Mouse (Mus musculus): Measurements from ENCODE around the gene Utp4. TPM values are rescaled to one million over a fixed set of nuclear protein-coding genes. Genes with fewer than 3 reads are reported as not detected.

The Utp4 gene
- total RNA-seq (2012; rRNA removed) (165 and 174 TPM in 2 replicates), polyA plus RNA-seq (2012; ENCODE audit: insufficient read depth in 1 of 2, insufficient read length in 2 of 2, low read depth in 1 of 2, low replicate concordance in 2 of 2, missing spikeins in 1 of 2) (100 to 1,000 TPM; 123 to 218 TPM)

GRCm38 (mm10) chr8:106893481-106894156 lies at the start of gene Utp4:
Utp4 (plus strand) TSS chr8:106893636.
- Histone ChIP-seq H3K9ac (ENCODE audit: control insufficient read depth, low read depth, low read length, poor library complexity, severe bottlenecking) (peak within 1 kb of the TSS; percentile 95), H3K79me2 (ENCODE audit: control insufficient read depth, insufficient read depth, low read length, poor library complexity) (peaks cover 70% of the 10 kb centered on the region), H3K27me3 (ENCODE audit: control insufficient read depth in 1 of 2, insufficient read depth in 2 of 2, low read length in 2 of 2) (no peaks in the 10 kb centered on the region), H3K27ac (ENCODE audit: control insufficient read depth, low read depth, low read length) (peak within 1 kb of the TSS; percentile 88), H3K4me3 (ENCODE audit: control insufficient read depth in 1 of 2, insufficient read depth in 1 of 2, low read depth in 2 of 2, low read length in 2 of 2) (peak within 1 kb of the TSS; percentile 74 to 98), H3K36me3 (ENCODE audit: control insufficient read depth in 1 of 2, insufficient read depth in 2 of 2, low read length in 2 of 2) (peaks cover 26 to 38% of the 10 kb centered on the region in 2 experiments), H3K9me3 (replicated peaks; ENCODE audit: insufficient read depth, low read length) (no peaks in the 10 kb centered on the region), H3K4me1 (ENCODE audit: control insufficient read depth in 1 of 2, insufficient read depth in 2 of 2, low read length in 2 of 2) (peaks cover 8 to 12% of the 10 kb centered on the region in 2 experiments)
- peak; percentile 90 for DNase-seq (ENCODE audit: low read depth, low spot score)
- TF ChIP-seq NRF1 (IDR thresholded peaks at IDR 0.05; ENCODE audit: insufficient read depth, low read depth, low read length, poor library complexity, severe bottlenecking) (peak; percentile 78), TAL1 (IDR thresholded peaks at IDR 0.05; ENCODE audit: low read length) (no peak), GATA1 (IDR thresholded peaks at IDR 0.05; ENCODE audit: low read depth, low read length) (no peak), SIN3A (IDR thresholded peaks at IDR 0.05; ENCODE audit: low read length) (peak; percentile 74; the same call in 1 of the 2 replicates), E2F4 (IDR thresholded peaks at IDR 0.05; ENCODE audit: borderline replicate concordance, low read depth, low read length) (no peak), HCFC1 (IDR thresholded peaks at IDR 0.05; ENCODE audit: low read depth, low read length) (peak; percentile 84), POLR2AphosphoS5 (IDR thresholded peaks at IDR 0.05; ENCODE audit: borderline replicate concordance, low read depth, low read length) (no peak), POLR2AphosphoS2 (IDR thresholded peaks at IDR 0.05; ENCODE audit: low read length) (peak; percentile 94), POLR2A (IDR thresholded peaks at IDR 0.05; ENCODE audit: control insufficient read depth in 1 of 2, insufficient read depth in 1 of 2, low read depth in 1 of 2, low read length in 2 of 2, poor library complexity in 1 of 2) (peak; percentile 91 to 93), EP300 (IDR thresholded peaks at IDR 0.05; ENCODE audit: low read depth in 1 of 2, low read length in 2 of 2) (no peak), USF1 (IDR thresholded peaks at IDR 0.05; ENCODE audit: low read depth, low read length) (peak; percentile 76), MYC (IDR thresholded peaks at IDR 0.05; ENCODE audit: low read depth, low read length) (peak; percentile 95), SMC3 (IDR thresholded peaks at IDR 0.05; ENCODE audit: low read depth, low read length) (no peak), JUND (IDR thresholded peaks at IDR 0.05; ENCODE audit: low read depth, low read length) (no peak), ETS1 (IDR thresholded peaks at IDR 0.05; ENCODE audit: low read depth, low read length) (0 out of 2 replicates have a peak, but pooled peaks have one; percentile 6), TBP (IDR thresholded peaks at IDR 0.05; ENCODE audit: low read depth, low read length) (peak; percentile 43; the same call in 1 of the 2 replicates), ZC3H11A (IDR thresholded peaks at IDR 0.05; ENCODE audit: low read depth, low read length) (no peak), NELFE (IDR thresholded peaks at IDR 0.05; ENCODE audit: low read depth, low read length) (peak; percentile 95), ZMIZ1 (IDR thresholded peaks at IDR 0.05; ENCODE audit: low read depth, low read length) (peak; percentile 79), CHD1 (IDR thresholded peaks at IDR 0.05; ENCODE audit: low read depth, low read length) (no peak), MAX (IDR thresholded peaks at IDR 0.05; ENCODE audit: low read length) (peak; percentile 79), MAZ (IDR thresholded peaks at IDR 0.05; ENCODE audit: low read depth, low read length) (no peak), TCF12 (IDR thresholded peaks at IDR 0.05; ENCODE audit: low read depth, low read length) (peak; percentile 46; the same call in 1 of the 2 replicates), MAFK (IDR thresholded peaks at IDR 0.05; ENCODE audit: borderline replicate concordance, low read depth, low read length) (no peak), MYB (IDR thresholded peaks at IDR 0.05; ENCODE audit: low read depth, low read length) (peak; percentile 62; the same call in 1 of the 2 replicates), CTCF (IDR thresholded peaks at IDR 0.05 in 2 of 3, conservative IDR thresholded peaks at IDR 0.05 in 1 of 3; ENCODE audit: control insufficient read depth in 1 of 3, insufficient read depth in 1 of 3, low read depth in 2 of 3, low read length in 3 of 3, poor library complexity in 1 of 3, severe bottlenecking in 1 of 3) (no peak), ELF1 (IDR thresholded peaks at IDR 0.05; ENCODE audit: low read depth, low read length) (peak; percentile 92), CHD2 (IDR thresholded peaks at IDR 0.05; ENCODE audit: low read length) (no peak), MEF2A (IDR thresholded peaks at IDR 0.05; ENCODE audit: extremely low read depth, insufficient replicate concordance, low read depth, low read length, poor library complexity, severe bottlenecking) (no peak), MXI1 (IDR thresholded peaks at IDR 0.05; ENCODE audit: low read depth, low read length) (peak; percentile 96), GABPA (IDR thresholded peaks at IDR 0.05; ENCODE audit: low read depth, low read length) (no peak), BHLHE40 (IDR thresholded peaks at IDR 0.05; ENCODE audit: borderline replicate concordance, low read depth, low read length) (peak; percentile 78; the same call in 1 of the 2 replicates), RCOR1 (IDR thresholded peaks at IDR 0.05; ENCODE audit: low read depth, low read length) (no peak), ZNF384 (IDR thresholded peaks at IDR 0.05; ENCODE audit: low read depth, low read length) (no peak), USF2 (IDR thresholded peaks at IDR 0.05; ENCODE audit: borderline replicate concordance in 1 of 2, insufficient read depth in 1 of 2, low read depth in 1 of 2, low read length in 2 of 2) (no peak), ZKSCAN1 (IDR thresholded peaks at IDR 0.05; ENCODE audit: low read depth, low read length) (no peak)
